Mouse (Mus musculus) left cerebral cortex, postnatal 10 days (tissue): ENCODE results near the gene Ttll13. TPM values are rescaled to one million over a fixed set of nuclear protein-coding genes. Genes with fewer than 3 reads are reported as not detected.

ENCODE experiments used
- DNase-seq, 2 experiments: peaks; one replicate each; pipeline ENCODE4 v3.0.0; 2021 to 2022; ENCODE audit warnings: low spot score in 2 of 2, mixed read lengths in 1 of 2; ENCODE audit errors: extremely low spot score in 1 of 2
- intact Hi-C: fragments of 180-260 bp; cut with DNase I; formaldehyde crosslinking; loops from one replicate; pipeline ENCODE4 v1.15.1; 2025
- total RNA-seq, 2 experiments: library from RNA; stranded (reverse); gene quantifications; 2 replicates each; pipeline ENCODE4 v1.2.3; 2021

The Ttll13 gene
- total RNA-seq, 2 experiments from 2014 or later = 1.3 to 2.2 TPM

GRCm38 (mm10) chr7:80294764-80295648 lies 48.8 kb downstream of the Ttll13 start:
- DNase-seq = no peak
- intact Hi-C loops = no loop called here

GRCm38 (mm10) chr7:80296462-80296861 lies 50.3 kb downstream of the Ttll13 start:
- no peak for DNase-seq
- intact Hi-C loops = no loop called here

GRCm38 (mm10) chr7:80297041-80297440 lies 50.9 kb downstream of the Ttll13 start:
- intact Hi-C loops = no loop called here
- no peak for DNase-seq

GRCm38 (mm10) chr7:80298754-80299153 lies 52.6 kb downstream of the Ttll13 start:
- intact Hi-C loops = no loop called here
- DNase-seq = no peak

GRCm38 (mm10) chr7:80299568-80299967 lies 53.4 kb downstream of the Ttll13 start:
- intact Hi-C loops = no loop called here

GRCm38 (mm10) chr7:80301522-80301921 lies 55.3 kb downstream of the Ttll13 start:
- no peak for DNase-seq
- intact Hi-C loops = no loop called here

More at GRCm38 (mm10) chr7:80299568-80299967, 53.4 kb downstream of the Ttll13 start:
- no peak for DNase-seq

- DNase-seq = no peak
- intact Hi-C loops = no loop called here
These were observed 61.6 kb downstream of the Ttll13 start for GRCm38 (mm10) chr7:80307766-80308165.

Other genes starting within 250 kb of the Ttll13 start
- gene Zfp710, start 221.6 kb upstream of the Ttll13 start, total RNA-seq = 10 to 100 TPM; 15.8 to 16.7 TPM
- gene Idh2, start 131.0 kb upstream of the Ttll13 start, total RNA-seq = 10 to 100 TPM; 44.8 to 45.6 TPM
- gene Sema4b, start 59.5 kb upstream of the Ttll13 start, total RNA-seq = 10 to 100 TPM; 23.5 to 23.7 TPM
- gene Cib1, start 13.6 kb upstream of the Ttll13 start, total RNA-seq = 10 to 100 TPM; 19.4 to 21.2 TPM
- 1 to 10 TPM; 6.0 to 7.0 TPM for gene Gdpgp1, start 13.5 kb upstream of the Ttll13 start, total RNA-seq
- gene Ngrn, start 14.8 kb downstream of the Ttll13 start, total RNA-seq = 10 to 100 TPM; 43.9 to 46.8 TPM
- 10 to 100 TPM; 22.9 to 26.3 TPM for gene Vps33b, start 23.3 kb downstream of the Ttll13 start, total RNA-seq
- 1 to 10 TPM; 5.1 to 8.8 TPM for gene Prc1, start 48.1 kb downstream of the Ttll13 start, total RNA-seq
- 10 to 100 TPM; 15.7 to 20.8 TPM for gene Rccd1, start 78.1 kb downstream of the Ttll13 start, total RNA-seq
- 10 to 100 TPM; 52.5 to 54.1 TPM for gene Unc45a, start 94.6 kb downstream of the Ttll13 start, total RNA-seq
- 10 to 100 TPM; 38.3 to 45.8 TPM for gene Hddc3, start 96.7 kb downstream of the Ttll13 start, total RNA-seq
- gene Man2a2, start 125.0 kb downstream of the Ttll13 start, total RNA-seq = 100 to 1,000 TPM; 106 to 108 TPM
- gene Fes, start 141.6 kb downstream of the Ttll13 start, total RNA-seq = 1 to 10 TPM; 4.7 to 5.3 TPM
- gene Furin, start 159.1 kb downstream of the Ttll13 start, total RNA-seq = 10 to 100 TPM; 44.8 TPM